Mouse (Mus musculus) ES-E14 (cell line): ENCODE results near the gene Pkd1. TPM values are rescaled to one million over a fixed set of nuclear protein-coding genes. Genes with fewer than 3 reads are reported as not detected.

Experiments
- DNase-seq: peaks from one replicate; pipeline ENCODE4 v3.0.0-alpha.2; 2013; ENCODE audit warnings: low read depth, low spot score
- H3K27ac ChIP-seq: 2 replicates; pipeline ENCODE4 v1.5.1; 2012; ENCODE audit warnings: low read depth, mild to moderate bottlenecking, low read length, moderate library complexity, mixed read lengths; ENCODE audit not compliant: poor library complexity, insufficient read depth, severe bottlenecking
- H3K36me3 ChIP-seq: 2 replicates; pipeline ENCODE4 v1.6.1; 2012; ENCODE audit warnings: mild to moderate bottlenecking, low read length, moderate library complexity, mixed read lengths; ENCODE audit not compliant: control insufficient read depth, poor library complexity, insufficient read depth, severe bottlenecking
- H3K4me1 ChIP-seq, 2 experiments: fragments of 150-350 bp in 1 of 2; sonication (generic) in 1 of 2; 2 replicates each; pipeline ENCODE4 v1.6.1; 2012; ENCODE audit warnings: low read length in 2 of 2, mild to moderate bottlenecking in 1 of 2, mixed read lengths in 1 of 2; ENCODE audit not compliant: control insufficient read depth in 2 of 2, insufficient read depth in 2 of 2, poor library complexity in 1 of 2
- H3K4me3 ChIP-seq, 2 experiments: fragments of 150-350 bp in 1 of 2; sonication (generic) in 1 of 2; 2 replicates each; pipeline ENCODE4 v1.5.1; 2012; ENCODE audit warnings: low read length in 2 of 2, low read depth in 1 of 2, mild to moderate bottlenecking in 1 of 2, mixed read lengths in 1 of 2; ENCODE audit not compliant: insufficient read depth in 1 of 2, poor library complexity in 1 of 2, severe bottlenecking in 1 of 2
- H3K9ac ChIP-seq: 2 replicates; pipeline ENCODE4 v1.6.1; 2012; ENCODE audit warnings: low read depth, mild to moderate bottlenecking, low read length, mixed read lengths; ENCODE audit not compliant: poor library complexity, insufficient read depth, severe bottlenecking
- H3K9me3 ChIP-seq: fragments of 150-350 bp; sonication (generic); 2 replicates; pipeline ENCODE4 v1.6.1; 2012; ENCODE audit warnings: low read depth, mild to moderate bottlenecking, low read length; ENCODE audit not compliant: control insufficient read depth, insufficient read depth
- CHD2 ChIP-seq: IDR thresholded peaks from 2 replicates; pipeline ENCODE4 v1.6.1; 2014; ENCODE audit warnings: mild to moderate bottlenecking, low read depth, low read length, inconsistent platforms
- HCFC1 ChIP-seq: IDR thresholded peaks from 2 replicates; pipeline ENCODE4 v1.6.1; 2012; ENCODE audit warnings: low read length, inconsistent platforms, borderline replicate concordance; ENCODE audit not compliant: insufficient read depth
- MAFK ChIP-seq: IDR thresholded peaks from 2 replicates; pipeline ENCODE4 v1.6.1; 2014; ENCODE audit warnings: mild to moderate bottlenecking, low read depth, low read length, inconsistent platforms; ENCODE audit not compliant: insufficient read depth
- ZC3H11A ChIP-seq: IDR thresholded peaks from 2 replicates; pipeline ENCODE4 v1.6.1; 2012; ENCODE audit warnings: low read depth, mild to moderate bottlenecking, inconsistent platforms, low read length, borderline replicate concordance
- ZNF384 ChIP-seq: IDR thresholded peaks from 2 replicates; pipeline ENCODE4 v1.6.1; 2012; ENCODE audit warnings: low read depth, low read length, inconsistent platforms
- in situ Hi-C, 2 experiments: fragments of 600-800 bp; cut with MboI; formaldehyde crosslinking; loops; one replicate each; pipeline ENCODE4 v1.15.1; 2025; ENCODE audit warnings: low sequenced_read_pairs in 2 of 2, inconsistent platforms in 1 of 2; ENCODE audit not compliant: unreplicated experiment in 2 of 2
- total RNA-seq: library from RNA; depleted of rRNA; stranded (reverse); fragments of 300-350 nt; gene quantifications from 2 replicates; pipeline ENCODE4 v1.2.3, GENCODE M21; 2012

Gene Pkd1
- total RNA-seq, 1 experiment: 27.8 TPM

DNA sequence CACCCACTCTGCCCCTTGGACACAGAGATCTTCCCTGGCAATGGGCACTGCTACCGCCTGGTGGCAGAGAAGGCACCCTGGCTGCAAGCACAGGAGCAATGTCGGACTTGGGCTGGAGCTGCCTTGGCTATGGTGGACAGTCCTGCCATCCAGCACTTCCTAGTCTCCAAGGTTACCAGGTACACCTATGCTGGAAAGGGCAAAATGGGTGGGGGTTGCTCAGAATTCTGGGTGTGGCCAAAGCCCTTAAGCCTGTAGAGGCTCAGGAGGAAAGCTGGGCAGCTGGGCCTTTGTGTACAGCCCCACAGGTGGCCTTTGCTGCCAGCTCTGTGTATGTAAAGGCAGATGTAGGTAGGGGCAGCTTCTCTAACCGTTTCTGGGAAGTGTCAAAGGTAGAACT is 16.2 kb downstream of the Pkd1 start:
- TF ChIP-seq CHD2: no peak
- TF ChIP-seq MAFK: no peak
- no peak for TF ChIP-seq ZC3H11A
- TF ChIP-seq HCFC1: no peak
- no peak for TF ChIP-seq ZNF384
- Histone ChIP-seq H3K36me3 (peaks cover 13% of the 10 kb centered on the region; the same call in 1 of the 2 replicates), H3K9me3 (no peaks in the 10 kb centered on the region), H3K9ac (no peak overlapping the region), H3K27ac (no peak overlapping the region), H3K4me1 (peaks cover 2 to 13% of the 10 kb centered on the region in 2 experiments; a peak in 2 of 4 replicates), H3K4me3 (no peak overlapping the region)
- DNase-seq: no peak
- in situ Hi-C loops: no loop called here

DNA sequence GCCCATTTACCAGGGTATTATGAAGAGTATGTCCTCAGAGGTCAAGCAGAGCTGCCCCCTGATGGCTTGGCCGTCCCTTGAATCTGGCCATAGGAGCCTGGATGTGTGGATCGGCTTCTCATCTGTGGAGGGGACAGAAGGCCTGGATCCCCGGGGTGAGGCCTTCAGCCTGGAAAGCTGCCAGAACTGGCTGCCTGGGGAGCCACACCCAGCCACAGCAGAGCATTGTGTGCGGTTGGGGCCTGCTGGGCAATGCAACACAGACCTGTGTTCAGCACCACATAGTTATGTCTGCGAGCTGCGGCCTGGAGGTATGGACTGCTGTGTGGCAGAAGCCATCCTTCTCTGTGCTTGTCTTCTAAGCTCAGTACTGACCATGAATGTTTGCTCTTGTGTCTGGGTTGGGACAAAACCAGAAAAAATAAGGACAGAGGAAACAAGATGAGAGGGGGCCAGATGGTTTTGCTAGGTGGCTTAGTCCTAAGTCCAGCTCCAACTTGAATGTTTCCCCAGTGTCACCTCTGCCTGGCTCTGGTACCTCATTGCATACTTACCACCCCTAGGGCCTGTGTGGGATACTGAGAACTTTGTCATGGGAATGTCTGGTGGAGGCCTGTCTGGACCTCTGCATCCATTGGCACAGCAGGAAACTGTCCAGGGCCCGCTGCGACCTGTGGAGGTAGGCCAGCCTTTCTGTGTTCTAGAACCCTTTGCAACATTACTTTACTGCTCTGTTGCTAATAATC is 17.6 kb downstream of the Pkd1 start:
- peak; percentile 26 for DNase-seq
- Histone ChIP-seq H3K4me1 (peaks cover 2 to 13% of the 10 kb centered on the region in 2 experiments; a peak in 2 of 4 replicates), H3K9me3 (no peaks in the 10 kb centered on the region), H3K27ac (no peak overlapping the region), H3K4me3 (no peak overlapping the region), H3K9ac (no peak overlapping the region), H3K36me3 (peaks cover 15% of the 10 kb centered on the region; the same call in 1 of the 2 replicates)
- in situ Hi-C loops: no loop called here
- TF ChIP-seq CHD2: no peak
- no peak for TF ChIP-seq MAFK
- no peak for TF ChIP-seq ZC3H11A
- no peak for TF ChIP-seq HCFC1

DNA sequence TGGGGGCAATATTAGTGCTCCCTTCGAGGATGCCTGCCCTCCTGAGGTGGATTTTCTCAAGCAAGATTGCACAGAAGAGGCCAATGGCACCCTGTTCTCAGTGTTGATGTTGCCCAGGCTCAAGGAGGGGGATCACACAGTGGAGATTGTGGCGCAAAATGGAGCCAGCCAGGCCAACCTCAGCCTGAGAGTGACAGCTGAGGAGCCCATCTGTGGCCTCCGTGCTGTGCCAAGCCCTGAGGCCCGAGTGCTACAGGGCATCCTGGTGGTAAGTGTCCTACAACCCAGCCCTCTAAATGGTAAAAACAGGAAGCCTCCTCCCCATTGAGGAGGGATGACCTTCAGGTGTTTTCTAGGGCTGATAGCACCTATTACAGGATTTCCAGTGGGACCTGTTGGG is 20.2 kb downstream of the Pkd1 start:
- H3K36me3 ChIP-seq: peaks cover 28% of the 10 kb centered on the region; the same call in 1 of the 2 replicates
- TF ChIP-seq ZC3H11A: no peak
- TF ChIP-seq HCFC1: no peak
- no peak for TF ChIP-seq CHD2
- no peak for TF ChIP-seq ZNF384
- no peak for TF ChIP-seq MAFK
- no peak for DNase-seq
- H3K4me1 ChIP-seq: peaks cover 0 to 13% of the 10 kb centered on the region in 2 experiments; a peak in 1 of 4 replicates
- no peak overlapping the region for H3K9ac ChIP-seq
- H3K4me3 ChIP-seq: no peak overlapping the region
- in situ Hi-C loops: no loop called here
- H3K27ac ChIP-seq: no peak overlapping the region
- H3K9me3 ChIP-seq: no peaks in the 10 kb centered on the region

DNA sequence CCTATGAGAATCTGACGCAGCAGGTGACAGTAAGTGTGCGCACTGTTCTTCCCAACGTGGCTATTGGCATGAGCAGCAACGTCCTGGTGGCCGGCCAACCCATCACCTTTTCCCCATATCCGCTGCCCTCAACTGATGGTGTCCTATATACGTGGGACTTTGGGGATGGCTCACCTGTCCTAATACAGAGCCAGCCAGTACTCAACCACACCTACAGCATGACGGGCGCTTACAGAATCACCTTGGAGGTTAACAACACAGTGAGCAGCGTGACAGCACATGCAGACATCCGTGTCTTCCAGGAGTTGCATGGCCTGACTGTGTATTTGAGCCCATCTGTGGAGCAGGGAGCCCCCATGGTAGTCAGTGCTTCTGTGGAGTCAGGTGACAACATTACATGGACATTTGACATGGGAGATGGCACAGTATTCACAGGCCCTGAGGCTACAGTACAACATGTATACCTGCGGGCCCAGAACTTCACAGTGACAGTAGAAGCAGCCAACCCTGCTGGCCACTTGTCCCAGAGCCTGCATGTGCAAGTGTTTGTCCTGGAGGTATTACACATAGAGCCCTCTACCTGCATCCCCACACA is 23.1 kb downstream of the Pkd1 start:
- peaks cover 22% of the 10 kb centered on the region; the same call in 1 of the 2 replicates for H3K36me3 ChIP-seq
- TF ChIP-seq ZC3H11A: no peak
- TF ChIP-seq HCFC1: no peak
- TF ChIP-seq CHD2: no peak
- TF ChIP-seq MAFK: no peak
- no peaks in the 10 kb centered on the region for H3K4me1 ChIP-seq
- no peak overlapping the region for H3K27ac ChIP-seq
- in situ Hi-C loops: no loop called here
- no peak for DNase-seq
- H3K9ac ChIP-seq: no peak overlapping the region
- no peaks in the 10 kb centered on the region for H3K9me3 ChIP-seq
- H3K4me3 ChIP-seq: no peak overlapping the region
